Mouse (Mus musculus) spleen, postnatal 4 days (tissue): ENCODE data around the gene Rbp3.

Experiments
- DNase-seq, 2 experiments: peaks; one replicate each; pipeline ENCODE4 v3.0.0; 2022; ENCODE audit warnings: low spot score in 2 of 2

The Rbp3 gene

DNA sequence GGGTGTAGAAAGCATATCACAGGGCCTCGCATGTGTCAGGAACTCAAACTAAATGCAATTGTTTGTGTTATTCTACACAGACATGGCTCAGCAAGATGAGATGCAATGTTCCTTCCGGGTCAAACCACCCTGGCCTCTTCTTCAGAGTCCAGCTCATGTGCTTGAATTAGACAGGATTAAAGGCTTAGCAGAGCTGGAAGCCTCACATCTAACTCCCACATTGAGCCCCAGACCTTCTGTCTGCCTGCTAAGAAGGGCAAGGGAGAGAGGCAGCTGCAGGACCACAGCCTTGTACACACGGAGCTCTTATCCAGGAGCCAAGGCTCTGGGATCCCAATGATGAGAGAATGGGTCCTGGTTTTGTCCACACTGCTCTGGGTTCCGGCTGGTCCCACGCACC lies at the start of gene Rbp3:
Gene Rbp3, plus strand, starts transcription at position 243 of the 400 bp plus-strand sequence.
- no peak for DNase-seq

DNA sequence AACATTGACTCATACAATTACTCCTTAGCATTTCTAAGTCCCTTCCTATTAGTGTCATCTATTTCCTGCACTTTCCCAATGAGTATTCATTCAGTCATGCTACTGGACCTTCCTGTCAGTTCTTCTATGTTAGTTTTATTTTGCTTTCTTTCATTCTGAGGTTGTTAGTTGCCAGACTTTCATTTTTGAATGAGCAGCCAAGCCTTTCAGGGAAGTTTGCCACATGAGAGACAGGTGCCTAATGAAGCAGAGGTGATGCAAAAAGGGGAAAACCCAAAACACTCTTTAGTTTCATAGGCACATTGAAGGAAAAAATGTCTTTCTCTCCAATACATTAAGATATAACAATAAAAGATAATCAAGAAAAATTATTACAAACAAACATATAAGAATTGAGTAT lies 49.0 kb upstream of the Rbp3 start:
- no peak for DNase-seq

DNA sequence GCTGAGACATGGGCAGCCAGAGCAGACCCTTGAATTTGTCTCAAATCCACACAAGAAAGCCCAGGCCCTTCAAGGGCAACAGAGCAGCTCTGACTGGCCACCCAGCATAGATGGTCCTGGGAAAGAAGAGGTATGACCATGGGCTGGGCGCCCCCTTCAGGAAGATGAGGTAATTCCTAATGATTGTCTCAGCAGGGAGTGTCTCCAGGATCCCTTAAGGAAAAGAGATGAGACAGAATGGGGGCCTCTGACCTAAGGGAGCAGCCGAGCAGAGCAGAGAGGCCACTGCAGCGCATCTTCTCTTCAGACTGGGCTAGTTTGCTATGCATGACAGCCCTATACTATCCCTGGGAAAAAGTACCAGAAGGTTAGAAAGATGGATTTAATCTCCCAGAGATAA lies 40.1 kb upstream of the Rbp3 start:
- DNase-seq = no peak

DNA sequence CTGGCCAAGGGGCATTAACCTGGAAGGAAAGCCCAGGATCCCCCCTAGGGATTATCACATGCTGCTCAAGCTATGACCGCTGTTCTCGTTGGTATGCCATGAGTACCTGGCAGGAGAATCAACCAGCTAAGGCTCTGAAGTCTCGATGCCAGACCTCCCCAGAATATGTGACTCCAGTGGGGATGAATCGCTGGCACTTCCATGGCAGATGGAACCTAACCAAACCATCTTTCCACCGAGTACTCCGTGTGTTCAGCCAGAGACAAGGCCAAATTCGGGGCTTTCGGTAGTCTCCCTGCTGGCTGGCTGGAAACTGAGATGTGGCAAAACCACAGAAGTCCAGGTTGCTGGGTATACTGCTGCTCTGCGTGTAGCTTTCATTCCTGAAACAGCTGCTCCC lies 39.6 kb upstream of the Rbp3 start:
- no peak for DNase-seq

DNA sequence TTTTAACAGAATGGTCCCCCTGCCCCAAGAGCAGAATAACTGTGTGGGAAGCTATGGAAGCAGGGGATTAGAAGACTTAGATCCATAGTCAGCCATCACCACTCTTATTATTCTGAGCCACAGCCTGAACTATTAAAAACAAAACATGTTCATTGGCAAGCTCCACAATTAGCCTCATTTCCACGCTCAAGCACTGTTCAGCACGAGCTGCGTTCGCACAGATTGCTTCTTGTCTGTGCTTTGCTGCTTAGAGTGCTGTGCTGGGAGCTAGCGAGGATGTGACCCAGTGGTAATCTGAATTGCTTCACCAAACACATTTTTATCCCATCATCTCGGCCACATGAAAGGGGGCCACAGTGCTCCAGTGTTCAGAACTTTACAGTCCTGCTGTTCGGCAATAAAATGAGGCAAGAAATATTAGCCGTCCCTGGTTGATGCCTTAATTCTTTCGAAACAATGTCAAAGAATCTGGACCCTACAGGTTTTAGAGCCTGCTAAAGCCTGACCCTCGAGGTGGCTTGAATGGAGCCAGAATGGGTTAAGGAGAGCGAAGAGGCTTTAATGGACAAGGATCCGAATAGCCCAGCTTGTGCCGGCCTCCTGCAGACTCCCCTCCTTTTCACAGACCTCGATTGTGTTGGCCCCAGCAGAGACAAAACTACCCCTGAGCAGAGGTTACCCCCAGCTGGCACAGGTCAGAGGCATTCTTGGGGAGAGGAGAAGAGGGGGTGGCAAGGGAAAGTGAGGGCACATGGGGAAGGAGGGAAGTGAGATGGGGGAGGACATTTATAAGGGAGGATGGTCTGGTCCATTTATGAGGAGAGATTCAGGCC lies 32.9 kb upstream of the Rbp3 start:
- DNase-seq = no peak

DNA sequence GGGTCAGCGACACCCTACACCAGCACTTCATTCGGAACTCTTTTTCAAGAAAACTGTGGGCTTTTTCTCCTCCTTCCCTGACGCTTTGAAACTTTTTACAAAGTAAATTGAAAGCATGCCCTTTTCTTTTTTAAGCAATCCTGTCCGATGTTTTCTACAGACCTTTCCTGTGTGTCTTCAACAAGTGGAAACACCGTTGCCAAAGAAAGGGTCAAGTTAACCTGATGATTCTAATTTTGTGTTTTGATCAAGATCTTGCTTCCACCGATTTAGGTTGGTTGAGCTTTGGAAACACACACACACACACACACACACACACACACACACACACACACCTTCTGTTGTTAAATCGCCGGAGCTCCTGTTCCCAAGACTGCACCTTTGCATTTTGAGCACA lies 31.0 kb upstream of the Rbp3 start:
- no peak for DNase-seq

DNA sequence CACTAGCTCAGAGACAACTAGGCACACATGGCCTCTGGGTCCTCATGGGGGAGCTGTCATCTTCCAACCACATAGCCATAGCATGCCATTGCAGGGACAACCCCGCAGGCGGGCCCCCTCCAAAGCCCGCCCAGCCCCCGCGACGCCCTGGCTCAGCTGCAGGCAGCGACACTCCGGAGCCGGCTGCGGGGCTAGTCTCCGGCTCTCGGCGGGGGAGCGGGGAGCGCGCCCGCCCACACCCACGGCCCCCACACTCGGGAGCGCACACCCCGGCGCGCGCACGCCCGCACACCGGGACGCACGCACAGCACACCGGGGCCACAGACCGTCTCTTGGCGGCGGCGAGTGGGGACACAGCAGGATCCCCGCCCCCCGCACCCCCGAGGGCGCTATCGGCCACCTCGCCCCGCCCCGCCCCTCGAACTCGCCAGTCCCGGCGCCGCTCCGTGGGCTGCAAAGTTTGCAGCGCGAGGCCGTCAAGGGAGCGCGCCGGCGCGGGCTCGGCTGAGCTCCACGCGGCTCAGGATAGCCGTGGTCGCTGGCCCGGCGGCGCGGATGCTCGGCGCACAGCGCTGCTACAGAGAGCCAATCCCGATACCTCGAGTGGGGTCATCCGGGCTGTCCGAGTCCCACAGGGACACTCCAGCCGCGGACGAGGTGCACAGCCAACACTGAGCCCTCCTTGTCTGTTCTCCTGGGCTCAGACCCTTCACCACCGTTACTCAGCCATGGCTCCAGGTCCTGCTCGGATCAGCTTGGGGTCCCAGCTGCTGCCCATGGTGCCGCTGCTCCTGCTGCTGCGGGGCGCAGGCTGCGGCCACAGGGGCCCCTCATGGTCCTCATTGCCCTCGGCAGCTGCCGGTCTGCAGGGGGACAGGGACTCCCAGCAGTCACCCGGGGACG lies 30.4 kb upstream of the Rbp3 start, which contains the start of gene Gdf10:
Gene Gdf10, plus strand, starts transcription at position 420 of the 903 bp plus-strand sequence.
- DNase-seq = no peak

DNA sequence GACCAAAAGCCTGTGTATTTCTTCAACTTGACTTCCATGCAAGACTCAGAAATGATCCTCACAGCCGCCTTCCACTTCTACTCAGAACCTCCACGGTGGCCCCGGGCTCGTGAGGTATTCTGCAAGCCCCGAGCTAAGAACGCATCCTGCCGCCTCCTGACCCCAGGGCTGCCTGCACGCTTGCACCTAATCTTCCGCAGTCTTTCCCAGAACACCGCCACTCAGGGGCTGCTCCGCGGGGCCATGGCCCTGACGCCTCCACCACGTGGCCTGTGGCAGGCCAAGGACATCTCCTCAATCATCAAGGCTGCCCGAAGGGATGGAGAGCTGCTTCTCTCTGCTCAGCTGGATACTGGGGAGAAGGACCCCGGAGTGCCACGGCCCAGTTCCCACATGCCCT lies 21.9 kb upstream of the Rbp3 start:
- DNase-seq = no peak

DNA sequence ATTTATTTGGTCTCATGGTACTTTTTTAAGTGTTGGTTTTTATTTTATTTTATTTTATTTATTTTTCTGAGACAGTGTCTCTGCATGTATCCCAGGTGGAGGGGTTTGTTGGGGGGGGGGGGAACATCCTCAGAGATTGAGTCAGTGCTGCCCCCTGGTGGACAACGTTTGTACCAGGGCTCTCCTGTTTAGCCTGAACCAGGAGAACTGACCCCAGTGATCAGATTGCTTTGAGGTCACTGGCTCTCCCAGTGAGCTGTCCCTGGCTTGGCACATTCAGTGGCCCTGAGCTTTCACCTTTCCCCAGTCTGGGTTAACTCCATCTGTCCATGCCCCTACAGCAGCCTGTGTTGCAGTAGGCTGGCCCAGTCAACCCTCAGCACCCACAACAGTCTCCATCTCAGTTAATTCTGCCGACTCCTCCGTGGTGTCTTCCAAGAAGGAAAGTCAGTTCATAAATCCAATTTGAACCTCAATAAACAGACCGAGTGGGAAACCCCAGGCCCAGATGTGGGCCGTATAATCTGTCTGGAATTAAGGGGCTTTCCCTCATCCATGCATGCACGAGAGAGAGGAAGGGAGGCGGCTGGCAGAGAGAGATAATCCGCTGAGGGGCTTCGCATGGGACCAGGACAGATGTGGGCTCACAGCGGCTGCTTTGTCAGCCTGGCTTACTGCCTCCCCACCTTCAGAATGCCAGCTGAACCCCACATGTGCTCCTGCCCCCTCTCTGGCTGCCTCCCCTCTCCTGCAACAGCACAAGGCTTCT lies 20.7 kb upstream of the Rbp3 start:
- DNase-seq = no peak

DNA sequence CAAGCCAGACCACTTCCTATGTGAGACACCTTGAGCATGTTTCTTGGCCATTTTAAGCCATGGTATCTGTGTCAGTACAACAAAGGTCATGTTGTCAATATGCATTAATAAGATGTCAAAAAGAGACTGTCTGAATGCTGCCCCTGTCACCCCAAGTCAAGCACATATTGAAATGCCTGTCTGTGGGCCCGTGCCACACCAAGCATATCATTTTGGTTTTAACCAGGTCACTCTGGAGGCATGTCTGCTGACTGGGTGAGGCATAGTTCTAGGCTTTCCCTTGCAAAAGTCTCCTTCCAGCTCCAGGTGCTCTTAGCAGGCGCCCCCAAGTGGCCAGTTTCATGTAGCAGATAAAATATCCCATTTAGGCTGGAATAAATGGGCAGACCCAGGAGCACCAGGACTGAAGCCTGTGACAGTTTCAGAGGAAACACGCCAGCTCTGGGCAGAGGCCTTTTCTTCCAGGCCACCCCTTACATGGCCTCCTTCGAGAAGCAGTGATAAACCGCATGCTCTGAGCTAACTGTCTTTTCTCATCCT lies 20.0 kb upstream of the Rbp3 start:
- no peak for DNase-seq

DNA sequence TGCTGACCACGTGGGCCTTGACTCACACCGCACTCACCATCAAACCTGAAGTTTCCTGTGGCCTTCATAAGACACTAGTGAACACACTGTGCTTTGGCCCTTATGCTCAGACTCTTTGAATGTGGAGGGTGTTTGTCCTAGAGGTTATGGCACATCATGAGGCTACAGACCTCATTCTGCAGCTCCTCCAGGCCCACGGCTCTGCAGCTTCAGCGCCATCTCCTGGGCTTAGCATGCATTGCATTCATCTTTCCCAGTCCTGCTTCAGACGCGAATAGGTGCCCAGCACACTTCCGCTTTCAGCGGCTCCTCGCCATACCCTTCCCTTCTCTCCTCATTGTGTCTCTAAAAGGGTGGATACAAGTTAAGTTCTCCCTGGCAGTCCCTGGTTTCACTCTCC lies 14.7 kb upstream of the Rbp3 start:
- DNase-seq = no peak

DNA sequence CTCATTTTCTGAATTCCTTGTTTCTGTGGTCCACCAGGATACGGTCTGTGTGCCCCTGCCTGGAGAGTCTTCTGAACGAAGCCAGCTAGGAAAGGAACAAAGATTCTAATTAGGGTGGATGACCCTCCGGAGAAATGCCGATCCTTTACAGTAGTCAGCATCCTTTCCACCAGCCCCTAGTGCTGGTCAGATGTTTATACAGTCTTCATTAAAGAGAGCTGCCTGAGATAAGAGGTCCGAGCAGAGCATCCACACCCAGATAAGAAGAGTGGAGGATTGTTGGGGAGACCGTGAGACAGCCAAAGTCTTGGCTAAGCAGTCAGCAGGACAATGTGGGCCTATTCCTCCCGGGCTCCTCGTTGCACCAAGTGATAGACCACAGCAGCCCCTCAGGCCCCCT lies 13.1 kb upstream of the Rbp3 start, which contains the start of gene Gdf2:
Gene Gdf2, plus strand, starts transcription at position 301 of the 400 bp plus-strand sequence.
- no peak for DNase-seq

DNA sequence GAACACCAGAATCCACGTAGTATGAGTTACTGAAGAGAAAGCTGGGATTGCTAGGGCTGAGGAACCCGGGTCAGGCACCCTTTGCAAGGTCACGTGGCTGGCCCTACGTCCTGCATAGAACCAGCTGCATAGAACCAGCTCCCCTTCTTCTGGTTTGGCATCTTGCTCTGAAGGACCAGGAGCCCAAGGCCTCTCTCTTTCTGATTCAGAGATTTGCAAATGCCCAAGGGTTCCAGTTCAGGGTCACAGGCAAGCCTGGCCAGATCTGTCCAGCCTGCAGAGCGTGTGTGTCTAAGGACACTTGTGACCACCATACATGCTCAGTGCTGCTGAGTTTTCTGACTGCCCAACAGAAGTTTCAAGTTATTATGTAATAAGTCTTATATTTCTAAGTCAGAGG lies 11.6 kb upstream of the Rbp3 start:
- no peak for DNase-seq

DNA sequence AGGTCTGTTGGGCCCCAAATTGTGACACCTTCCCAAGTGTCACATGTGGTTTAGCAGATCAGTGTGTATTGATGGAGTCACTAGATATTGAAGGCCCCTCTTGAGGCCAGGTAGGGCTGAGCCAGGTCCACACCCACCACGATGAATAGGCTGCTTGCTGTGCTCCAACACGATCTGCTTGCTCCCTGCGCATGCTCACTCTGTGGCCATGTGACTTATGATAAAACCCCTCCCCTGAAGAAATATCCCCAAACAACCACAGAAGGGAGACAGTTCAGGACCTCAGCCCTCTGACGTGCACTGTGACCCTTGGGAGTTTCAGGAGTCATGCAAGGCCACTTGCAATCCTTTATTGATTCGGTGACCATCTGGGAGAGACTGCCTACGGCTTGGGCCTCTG lies 7.7 kb upstream of the Rbp3 start:
- DNase-seq = no peak

DNA sequence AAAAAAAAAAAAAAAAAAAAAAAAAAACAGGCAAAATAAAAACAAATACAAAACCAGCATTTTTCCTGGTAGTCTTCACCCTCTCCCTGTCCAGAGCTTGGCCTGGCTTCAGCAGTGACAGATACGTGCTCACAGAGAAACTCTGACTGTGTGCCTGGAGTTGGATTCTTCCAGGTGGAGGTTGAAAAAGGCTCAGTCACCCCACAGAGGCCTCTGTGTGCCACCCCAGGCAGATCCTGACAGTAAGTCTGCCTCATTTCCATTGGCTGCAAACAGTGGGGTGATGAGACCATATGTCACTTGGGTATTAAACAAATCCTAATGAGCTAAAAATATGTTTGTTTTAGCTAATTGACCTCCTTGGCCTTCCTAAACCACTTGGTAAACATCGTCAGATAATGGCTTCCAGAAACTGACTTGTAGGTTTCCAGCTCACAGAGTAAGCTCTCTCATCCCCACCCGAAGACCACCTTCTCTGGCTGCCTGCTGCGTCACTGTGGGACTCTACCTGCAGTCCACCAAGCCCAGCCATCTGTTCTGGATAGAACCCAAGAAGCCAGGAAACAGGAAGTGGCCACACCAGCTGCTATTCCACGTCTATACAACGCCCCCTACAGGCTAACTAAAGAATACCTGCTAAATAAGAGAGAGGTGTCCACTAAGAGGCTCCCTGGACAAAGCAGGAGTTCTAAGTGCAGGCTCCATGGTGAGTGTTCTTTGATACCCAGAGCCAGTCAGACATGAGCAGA lies 1.4 kb upstream of the Rbp3 start:
- no peak for DNase-seq

DNA sequence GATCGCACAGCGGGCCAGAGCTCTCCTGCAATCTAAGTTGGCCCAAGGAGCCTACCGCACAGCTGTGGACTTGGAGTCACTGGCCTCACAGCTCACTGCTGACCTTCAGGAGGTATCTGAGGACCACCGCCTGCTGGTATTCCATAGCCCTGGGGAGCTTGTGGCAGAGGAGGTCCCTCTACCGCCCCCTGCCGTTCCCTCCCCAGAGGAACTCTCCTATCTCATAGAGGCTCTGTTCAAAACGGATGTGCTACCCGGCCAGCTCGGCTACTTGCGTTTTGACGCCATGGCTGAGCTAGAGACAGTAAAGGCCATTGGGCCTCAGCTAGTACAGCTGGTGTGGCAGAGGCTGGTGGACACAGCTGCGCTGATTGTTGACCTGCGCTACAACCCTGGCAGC lies 2.3 kb downstream of the Rbp3 start:
- DNase-seq = no peak

DNA sequence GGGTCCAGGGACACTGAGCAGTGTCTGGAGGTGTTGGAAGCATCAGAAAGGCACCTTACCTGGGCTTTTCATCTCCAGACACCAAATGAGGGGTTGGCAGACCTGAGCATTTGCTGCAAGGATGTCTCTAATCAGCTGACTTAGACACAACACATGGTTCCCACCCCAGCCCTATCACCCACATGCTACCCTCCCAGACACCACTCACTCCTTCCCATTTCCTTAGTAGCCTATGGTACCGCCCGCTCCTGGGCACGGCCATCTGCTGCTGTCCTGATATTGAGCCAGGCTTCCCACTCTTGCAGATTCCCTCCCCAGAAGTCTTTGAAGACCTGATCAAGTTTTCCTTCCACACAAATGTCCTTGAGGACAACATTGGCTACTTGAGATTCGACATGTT lies 4.4 kb downstream of the Rbp3 start:
- no peak for DNase-seq

DNA sequence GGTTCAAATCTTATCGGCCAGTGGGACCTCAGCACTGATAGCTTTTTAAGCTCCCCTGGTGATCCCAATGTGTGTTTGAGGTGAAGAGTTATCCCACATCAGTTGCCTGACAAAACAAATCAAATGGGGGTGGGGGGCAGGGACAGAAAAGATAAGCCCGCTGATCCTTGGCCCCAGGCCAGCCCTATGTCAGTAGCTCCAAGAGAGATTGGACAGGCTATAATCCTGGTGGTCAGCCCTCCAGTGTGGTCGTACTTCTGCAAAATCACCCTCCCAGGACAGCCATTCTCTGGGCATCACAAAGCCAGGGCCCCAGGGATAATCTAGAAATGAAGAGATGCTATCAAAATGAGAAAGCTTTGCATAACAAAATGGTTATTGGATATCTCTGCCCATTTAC lies 5.0 kb downstream of the Rbp3 start:
- DNase-seq = no peak

DNA sequence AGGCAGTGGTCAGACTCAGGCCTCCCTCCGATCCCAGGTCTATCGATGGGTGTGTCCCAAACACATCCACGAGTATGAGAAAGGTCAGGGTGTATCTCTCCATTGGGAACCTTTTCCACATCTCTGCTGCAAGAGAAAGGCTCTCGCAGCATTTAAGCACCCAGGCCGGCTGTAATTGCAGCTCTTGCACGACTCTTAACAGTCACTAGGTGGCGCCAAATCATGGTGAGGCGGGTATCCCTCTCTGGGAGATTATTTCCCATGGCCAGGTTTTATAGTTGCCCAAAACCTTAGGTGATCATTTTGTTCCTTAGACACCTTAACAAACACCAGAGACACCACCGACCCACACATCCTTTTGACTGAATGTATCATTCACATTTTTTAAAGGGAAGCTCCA lies 5.5 kb downstream of the Rbp3 start:
- DNase-seq = no peak

DNA sequence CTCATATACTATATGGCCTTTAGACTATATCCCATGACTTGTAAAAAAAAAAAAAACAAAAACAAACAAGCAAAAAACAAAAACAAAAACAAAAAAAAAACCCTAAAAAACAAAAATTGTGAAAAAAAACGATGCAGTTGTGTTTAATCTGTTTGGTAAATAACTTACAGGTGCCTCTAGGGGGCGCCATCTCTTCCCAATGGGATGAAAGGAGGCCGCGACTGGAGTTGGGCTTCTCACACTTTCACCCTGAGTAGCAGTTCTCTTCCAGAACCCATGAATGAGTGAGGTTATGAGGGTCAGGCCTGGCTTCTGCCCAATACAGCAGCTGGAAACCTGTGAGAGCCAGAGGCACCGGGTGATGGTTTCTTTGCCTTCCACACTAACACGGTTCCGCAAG lies 11.9 kb downstream of the Rbp3 start:
- DNase-seq = no peak

DNA sequence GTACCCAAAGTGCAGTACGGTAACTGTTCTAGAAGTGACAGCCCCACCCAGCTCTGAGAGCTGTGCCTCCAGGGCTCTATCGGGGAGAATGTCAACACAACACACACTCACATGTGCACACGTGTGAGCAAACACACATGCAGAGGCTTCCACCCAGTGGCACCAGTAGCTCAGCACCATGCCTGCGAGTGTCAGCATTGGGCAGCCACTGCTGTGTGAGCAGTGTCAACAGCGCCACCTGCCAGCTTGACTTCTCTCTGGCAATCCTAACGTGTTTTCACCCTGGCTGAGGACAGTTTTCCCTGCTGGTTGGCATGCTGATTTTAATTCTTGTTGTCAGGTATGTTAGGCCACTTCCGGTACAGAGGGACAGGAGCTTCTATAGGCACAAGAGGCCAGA lies 18.9 kb downstream of the Rbp3 start:
- DNase-seq = no peak
